Mouse (Mus musculus) testis, postnatal 10 days (tissue): ENCODE results near the gene Kxd1.

ENCODE experiments used
- DNase-seq: peaks from one replicate; pipeline ENCODE4 v3.0.0; 2021; ENCODE audit warnings: low spot score

The Kxd1 gene

GRCm38 (mm10) chr8:70527512-70528181, at the start of gene Kxd1, which contains the start of gene Fkbp8:
Kxd1 (minus strand) TSS chr8:70527956.
Fkbp8 (plus strand) TSS chr8:70527724.
- DNase-seq: peak; percentile 99

- no peak for DNase-seq
These were observed 49.5 kb upstream of the Kxd1 start for GRCm38 (mm10) chr8:70577207-70577606.

GRCm38 (mm10) chr8:70574915-70575314, 47.2 kb upstream of the Kxd1 start:
- peak; percentile 67 for DNase-seq

- no peak for DNase-seq
These were observed 46.5 kb upstream of the Kxd1 start for GRCm38 (mm10) chr8:70574302-70574701.

- no peak for DNase-seq
These were observed 43.2 kb upstream of the Kxd1 start for GRCm38 (mm10) chr8:70570990-70571389.

GRCm38 (mm10) chr8:70570360-70570759, 42.6 kb upstream of the Kxd1 start:
- no peak for DNase-seq

- peak; percentile 83 for DNase-seq
These were observed 37.8 kb upstream of the Kxd1 start for GRCm38 (mm10) chr8:70565561-70565960.

- DNase-seq: no peak
These were observed 37.0 kb upstream of the Kxd1 start for GRCm38 (mm10) chr8:70564696-70565235.

GRCm38 (mm10) chr8:70563763-70564387, 36.1 kb upstream of the Kxd1 start:
- DNase-seq: peak; percentile 65

- peak; percentile 58 for DNase-seq
These were observed 35.0 kb upstream of the Kxd1 start for GRCm38 (mm10) chr8:70562802-70563201.

GRCm38 (mm10) chr8:70561809-70562535, 34.2 kb upstream of the Kxd1 start:
- DNase-seq: peak; percentile 62

- DNase-seq: no peak
These were observed 33.6 kb upstream of the Kxd1 start for GRCm38 (mm10) chr8:70561357-70561756.

- DNase-seq: no peak
These were observed 32.8 kb upstream of the Kxd1 start for GRCm38 (mm10) chr8:70560564-70560963.

- peak; percentile 78 for DNase-seq
These were observed 32.3 kb upstream of the Kxd1 start for GRCm38 (mm10) chr8:70560096-70560495.

GRCm38 (mm10) chr8:70558983-70559382, 31.2 kb upstream of the Kxd1 start:
- DNase-seq: no peak

- DNase-seq: no peak
These were observed 30.6 kb upstream of the Kxd1 start for GRCm38 (mm10) chr8:70558334-70558733.

GRCm38 (mm10) chr8:70555079-70555747, 27.5 kb upstream of the Kxd1 start:
- DNase-seq: no peak

- DNase-seq: peak; percentile 59
These were observed 26.0 kb upstream of the Kxd1 start for GRCm38 (mm10) chr8:70553740-70554139.

- no peak for DNase-seq
These were observed 25.1 kb upstream of the Kxd1 start for GRCm38 (mm10) chr8:70552836-70553235.

GRCm38 (mm10) chr8:70551558-70552161, 23.9 kb upstream of the Kxd1 start:
- no peak for DNase-seq

GRCm38 (mm10) chr8:70549412-70550184, 21.8 kb upstream of the Kxd1 start:
- no peak for DNase-seq
